Mouse (Mus musculus) kidney, embryonic 16.5 days (tissue): ENCODE results near the gene Thpo. TPM values are rescaled to one million over a fixed set of nuclear protein-coding genes. Genes with fewer than 3 reads are reported as not detected.

Source experiments
- ATAC-seq: fragments of 200-750 bp; cut with Nextera tagmentation; 2 replicates; pipeline ENCODE4 v1.8.0; 2017; ENCODE audit warnings: moderate TSS enrichment; ENCODE audit not compliant: low FRiP score, low TSS enrichment
- H3K27ac ChIP-seq: fragments of 300-500 bp; sonication (generic); 2 replicates; pipeline ENCODE4 v1.5.1; 2014; ENCODE audit warnings: low read length
- H3K27me3 ChIP-seq: fragments of 300-500 bp; sonication (generic); 2 replicates; pipeline ENCODE4 v1.6.1; 2014; ENCODE audit warnings: low read length, control low read depth, mixed read lengths; ENCODE audit not compliant: insufficient read depth
- H3K36me3 ChIP-seq: fragments of 300-500 bp; sonication (generic); 2 replicates; pipeline ENCODE4 v1.6.1; 2014; ENCODE audit warnings: low read length, control low read depth, mixed read lengths; ENCODE audit not compliant: insufficient read depth
- H3K4me1 ChIP-seq: fragments of 300-500 bp; sonication (generic); 2 replicates; pipeline ENCODE4 v1.6.1; 2014; ENCODE audit warnings: low read length, control low read depth, mixed read lengths; ENCODE audit not compliant: insufficient read depth
- H3K4me2 ChIP-seq: fragments of 300-500 bp; sonication (generic); replicated peaks from 2 replicates; pipeline ENCODE4 v1.6.1; 2014; ENCODE audit warnings: low read depth, low read length
- H3K4me3 ChIP-seq: fragments of 300-500 bp; sonication (generic); 2 replicates; pipeline ENCODE4 v1.5.1; 2014; ENCODE audit warnings: mild to moderate bottlenecking, low read length
- H3K9ac ChIP-seq: fragments of 300-500 bp; sonication (generic); replicated peaks from 2 replicates; pipeline ENCODE4 v1.6.1; 2014; ENCODE audit warnings: low read length
- H3K9me3 ChIP-seq: fragments of 300-500 bp; sonication (generic); 2 replicates; pipeline ENCODE4 v1.6.1; 2016; ENCODE audit warnings: low read length, control low read depth
- WGBS: fragments of 180-500 bp; shearing (Covaris S2); extraction: QIAGEN DNeasy Blood & Tissue Kit; methylation state at CpG from one replicate; pipeline ENCODE4 v1.1.7; 2014; 5-methylcytosine and 5-hydroxymethylcytosine counted together
- polyA plus RNA-seq: library from polyadenylated mRNA; unstranded; fragments of >200 nt; fragmentation: Nextera tagmentation; extraction: Ambion mirVana; gene quantifications from 2 replicates; pipeline ENCODE4 v1.2.1, GENCODE M21; 2015

The Thpo gene
- polyA plus RNA-seq, 1 experiment from 2014 or later = 1.2 TPM

- no peaks in the 10 kb centered on the region for H3K36me3 ChIP-seq
- no peaks in the 10 kb centered on the region for H3K9me3 ChIP-seq
- WGBS = 72% methylated on average over 6 of the region's 6 CpGs
- H3K27me3 ChIP-seq = no peaks in the 10 kb centered on the region
- H3K27ac ChIP-seq = no peak overlapping the region
- no peak overlapping the region for H3K9ac ChIP-seq
- H3K4me3 ChIP-seq = no peak overlapping the region
- no peak for ATAC-seq
- H3K4me1 ChIP-seq = no peaks in the 10 kb centered on the region
- no peak overlapping the region for H3K4me2 ChIP-seq
These were observed 12.3 kb upstream of the Thpo start for GRCm38 (mm10) chr16:20746641-20747040.

DNA sequence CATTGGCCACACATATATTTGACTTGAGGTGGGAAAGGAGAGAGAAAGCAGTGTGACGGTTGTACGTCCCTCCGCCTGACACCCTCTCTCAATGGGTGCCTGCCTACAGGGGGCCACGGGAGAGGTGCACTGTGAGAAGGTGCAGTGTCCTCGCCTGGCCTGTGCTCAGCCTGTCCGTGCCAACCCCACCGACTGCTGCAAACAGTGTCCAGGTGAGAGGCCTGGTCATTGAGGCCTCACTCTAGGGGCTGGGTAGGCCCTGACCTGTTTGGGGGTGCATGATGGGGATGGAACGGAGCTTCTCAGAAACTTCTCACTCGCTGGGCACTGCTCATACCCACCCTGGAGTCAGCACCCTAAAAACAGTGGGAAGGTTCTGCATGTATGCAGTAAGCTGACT lies 5.5 kb upstream of the Thpo start:
- H3K4me3 ChIP-seq = no peak overlapping the region
- no peak overlapping the region for H3K27ac ChIP-seq
- 94% methylated on average over 9 of the region's 9 CpGs for WGBS
- H3K9me3 ChIP-seq = no peaks in the 10 kb centered on the region
- H3K36me3 ChIP-seq = no peaks in the 10 kb centered on the region
- peaks cover 15% of the 10 kb centered on the region for H3K27me3 ChIP-seq
- H3K9ac ChIP-seq = no peak overlapping the region
- H3K4me1 ChIP-seq = no peaks in the 10 kb centered on the region
- ATAC-seq = no peak
- H3K4me2 ChIP-seq = no peak overlapping the region

- Histone ChIP-seq H3K27me3 (peaks cover 32% of the 10 kb centered on the region), H3K36me3 (no peaks in the 10 kb centered on the region), H3K4me1 (peaks cover 19% of the 10 kb centered on the region), H3K9ac (no peak overlapping the region), H3K4me3 (no peak overlapping the region), H3K27ac (no peak overlapping the region), H3K9me3 (no peaks in the 10 kb centered on the region), H3K4me2 (no peak overlapping the region)
- no peak for ATAC-seq
- WGBS = 92% methylated on average over 5 of the region's 5 CpGs
These were observed 2.5 kb upstream of the Thpo start for GRCm38 (mm10) chr16:20736823-20737222.

- Histone ChIP-seq H3K4me1 (peaks cover 19% of the 10 kb centered on the region), H3K9me3 (no peaks in the 10 kb centered on the region), H3K4me3 (no peak overlapping the region), H3K27ac (no peak overlapping the region), H3K9ac (no peak overlapping the region), H3K36me3 (no peaks in the 10 kb centered on the region), H3K27me3 (peaks cover 32% of the 10 kb centered on the region), H3K4me2 (no peak overlapping the region)
- 90% methylated on average over 7 of the region's 7 CpGs for WGBS
- ATAC-seq = no peak
These were observed 1.9 kb upstream of the Thpo start for GRCm38 (mm10) chr16:20736168-20736567.

DNA sequence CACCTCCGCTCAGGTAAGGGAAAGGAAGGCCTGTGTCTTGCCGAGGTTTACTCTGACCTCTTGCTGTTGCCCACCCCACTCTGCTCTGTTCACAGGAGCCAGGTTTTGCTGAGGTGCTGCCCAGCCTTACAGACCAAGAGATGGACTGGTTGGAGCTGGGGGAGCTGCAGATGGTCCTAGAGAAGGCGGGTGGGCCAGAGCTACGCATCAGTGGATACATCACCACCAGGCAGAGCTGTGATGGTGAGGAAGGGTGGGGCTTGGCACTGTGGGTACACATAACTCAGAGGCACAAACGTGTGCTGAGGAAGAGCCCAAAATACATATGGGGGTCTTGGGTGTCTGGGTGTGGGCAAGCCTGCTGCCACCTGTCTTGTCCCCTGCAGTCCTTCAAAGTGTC lies 1.3 kb upstream of the Thpo start:
- peaks cover 19% of the 10 kb centered on the region for H3K4me1 ChIP-seq
- H3K27me3 ChIP-seq = peaks cover 32% of the 10 kb centered on the region
- WGBS = 69% methylated on average over 5 of the region's 5 CpGs
- no peak overlapping the region for H3K27ac ChIP-seq
- no peak for ATAC-seq
- no peaks in the 10 kb centered on the region for H3K9me3 ChIP-seq
- H3K4me2 ChIP-seq = no peak overlapping the region
- no peaks in the 10 kb centered on the region for H3K36me3 ChIP-seq
- H3K9ac ChIP-seq = no peak overlapping the region
- no peak overlapping the region for H3K4me3 ChIP-seq

GRCm38 (mm10) chr16:20732925-20733730 lies 1.2 kb downstream of the Thpo start, which contains the start of gene Chrd:
Chrd (plus strand) TSS chr16:20733127.
- Histone ChIP-seq H3K9ac (peak within 1 kb of the TSS; percentile 80), H3K4me3 (peak within 1 kb of the TSS; percentile 68), H3K27me3 (peaks cover 32% of the 10 kb centered on the region), H3K27ac (peak within 1 kb of the TSS; percentile 80), H3K9me3 (no peaks in the 10 kb centered on the region), H3K4me2 (peak within 1 kb of the TSS; percentile 100), H3K4me1 (peaks cover 28% of the 10 kb centered on the region), H3K36me3 (no peaks in the 10 kb centered on the region)
- under 1% methylated on average over 38 of the region's 70 CpGs for WGBS
- peak; percentile 89 for ATAC-seq

DNA sequence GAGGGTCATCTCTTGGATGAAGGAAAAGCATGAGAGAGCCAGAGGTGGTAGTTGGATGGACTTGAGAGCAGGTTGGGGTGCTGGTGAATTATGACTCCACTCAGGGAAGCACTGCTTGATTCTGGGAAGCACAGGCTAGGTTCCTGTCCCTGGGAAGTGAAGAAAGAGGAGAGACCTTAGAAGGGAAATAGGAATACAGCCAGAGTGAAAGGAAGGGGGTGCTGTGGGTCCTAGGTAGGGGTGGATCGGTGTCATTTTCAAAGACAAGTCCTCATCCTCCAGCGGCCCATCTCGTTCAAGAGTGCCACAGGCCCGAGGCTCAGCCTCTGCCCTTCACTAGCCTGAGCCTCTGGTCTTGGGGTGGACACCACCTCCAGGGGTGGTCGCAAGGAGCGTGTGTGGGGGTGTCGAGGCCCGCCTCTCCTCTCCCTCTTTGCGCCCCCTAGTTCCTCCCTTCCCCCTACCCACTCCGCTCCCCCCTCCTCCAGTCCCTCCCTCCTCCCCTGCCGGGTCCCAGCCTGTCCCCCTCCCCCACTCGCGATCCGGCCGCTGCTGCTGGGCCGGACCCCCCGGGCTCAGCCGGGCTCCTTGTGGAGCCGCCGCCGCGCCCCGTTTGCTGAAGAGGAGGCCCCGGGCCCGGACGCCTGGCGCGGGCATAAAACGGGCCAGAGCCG lies 1.9 kb downstream of the Thpo start:
- ATAC-seq = peak; percentile 53
- Histone ChIP-seq H3K4me2 (peak overlapping the region; percentile 100), H3K9ac (peak overlapping the region; percentile 80), H3K4me1 (peaks cover 28% of the 10 kb centered on the region), H3K27me3 (peaks cover 32% of the 10 kb centered on the region), H3K4me3 (peak overlapping the region; percentile 68), H3K9me3 (no peaks in the 10 kb centered on the region), H3K36me3 (no peaks in the 10 kb centered on the region), H3K27ac (peak overlapping the region; percentile 80)
- WGBS = 0% methylated on average over 28 of the region's 30 CpGs

- no peak overlapping the region for H3K4me3 ChIP-seq
- no peak overlapping the region for H3K27ac ChIP-seq
- H3K9ac ChIP-seq = no peak overlapping the region
- no peaks in the 10 kb centered on the region for H3K9me3 ChIP-seq
- peaks cover 32% of the 10 kb centered on the region for H3K27me3 ChIP-seq
- ATAC-seq = no peak
- H3K4me2 ChIP-seq = no peak overlapping the region
- no peaks in the 10 kb centered on the region for H3K36me3 ChIP-seq
- 50% methylated on average over 5 of the region's 5 CpGs for WGBS
- H3K4me1 ChIP-seq = peaks cover 28% of the 10 kb centered on the region
These were observed 2.6 kb downstream of the Thpo start for GRCm38 (mm10) chr16:20731688-20732087.

GRCm38 (mm10) chr16:20730293-20730711 lies 4.0 kb downstream of the Thpo start:
- Histone ChIP-seq H3K9me3 (no peaks in the 10 kb centered on the region), H3K36me3 (no peaks in the 10 kb centered on the region), H3K9ac (no peak overlapping the region), H3K4me3 (no peak overlapping the region), H3K27me3 (peaks cover 22% of the 10 kb centered on the region), H3K4me2 (no peak overlapping the region), H3K4me1 (peaks cover 28% of the 10 kb centered on the region), H3K27ac (no peak overlapping the region)
- WGBS = 32% methylated on average over 5 of the region's 5 CpGs
- no peak for ATAC-seq

GRCm38 (mm10) chr16:20726384-20726783 lies 7.9 kb downstream of the Thpo start:
- WGBS = 64% methylated on average over 1 of the region's 1 CpGs
- no peak for ATAC-seq
- H3K4me3 ChIP-seq = no peak overlapping the region

More at GRCm38 (mm10) chr16:20726384-20726783, 7.9 kb downstream of the Thpo start:
- no peak overlapping the region for H3K27ac ChIP-seq
- 0 out of 2 replicates have a peak, but pooled peaks cover 9% of the 10 kb centered on the region for H3K4me1 ChIP-seq
- H3K9ac ChIP-seq = no peak overlapping the region
- no peaks in the 10 kb centered on the region; the same call in 1 of the 2 replicates for H3K36me3 ChIP-seq
- H3K9me3 ChIP-seq = no peaks in the 10 kb centered on the region
- H3K4me2 ChIP-seq = no peak overlapping the region
- H3K27me3 ChIP-seq = no peaks in the 10 kb centered on the region
